Mouse (Mus musculus) intestine, embryonic 15.5 days (tissue): Measurements from ENCODE around the gene Pgbd5. TPM values are rescaled to one million over a fixed set of nuclear protein-coding genes. Genes with fewer than 3 reads are reported as not detected.

Source experiments
- ATAC-seq: fragments of 200-750 bp; cut with Nextera tagmentation; 2 replicates; pipeline ENCODE4 v1.8.0; 2017; ENCODE audit warnings: moderate TSS enrichment, moderate library complexity
- H3K27ac ChIP-seq: fragments of 300-500 bp; sonication (generic); 2 replicates; pipeline ENCODE4 v1.5.1; 2015; ENCODE audit warnings: mild to moderate bottlenecking, inconsistent platforms
- H3K27me3 ChIP-seq: fragments of 300-500 bp; sonication (generic); replicated peaks from 2 replicates; pipeline ENCODE4 v1.6.1; 2015; ENCODE audit warnings: inconsistent platforms
- H3K36me3 ChIP-seq: fragments of 300-500 bp; sonication (generic); 2 replicates; pipeline ENCODE4 v1.6.1; 2015; ENCODE audit warnings: inconsistent platforms
- H3K4me1 ChIP-seq: fragments of 300-500 bp; sonication (generic); replicated peaks from 2 replicates; pipeline ENCODE4 v1.6.1; 2015; ENCODE audit warnings: inconsistent platforms
- H3K4me2 ChIP-seq: fragments of 300-500 bp; sonication (generic); replicated peaks from 2 replicates; pipeline ENCODE4 v1.6.1; 2015; ENCODE audit warnings: mild to moderate bottlenecking, inconsistent platforms
- H3K4me3 ChIP-seq: fragments of 300-500 bp; sonication (generic); replicated peaks from 2 replicates; pipeline ENCODE4 v1.5.1; 2015; ENCODE audit warnings: inconsistent platforms
- H3K9ac ChIP-seq: fragments of 300-500 bp; sonication (generic); 2 replicates; pipeline ENCODE4 v1.6.1; 2015; ENCODE audit warnings: inconsistent platforms
- H3K9me3 ChIP-seq: fragments of 300-500 bp; sonication (generic); 2 replicates; pipeline ENCODE4 v1.6.1; 2016; ENCODE audit warnings: inconsistent platforms
- WGBS: fragments of 180-500 bp; shearing (Covaris S2); methylation state at CpG from one replicate; pipeline ENCODE4 v1.1.7; 2015; 5-methylcytosine and 5-hydroxymethylcytosine counted together
- polyA plus RNA-seq: library from polyadenylated mRNA; unstranded; fragments of >200 nt; fragmentation: Nextera tagmentation; extraction: Ambion mirVana; gene quantifications from 2 replicates; pipeline ENCODE4 v1.2.1, GENCODE M21; 2015

Pgbd5 gene
- 2.5 and 2.7 TPM in 2 replicates for polyA plus RNA-seq

- no peak within 1 kb of the TSS for H3K4me3 ChIP-seq
- H3K4me2 ChIP-seq: no peak within 1 kb of the TSS
- ATAC-seq: no peak
- no peaks in the 10 kb centered on the region for H3K36me3 ChIP-seq
- no peak within 1 kb of the TSS for H3K9ac ChIP-seq
- H3K9me3 ChIP-seq: no peaks in the 10 kb centered on the region
- no peak within 1 kb of the TSS for H3K27ac ChIP-seq
- WGBS: 83% methylated on average over 6 of the region's 6 CpGs
- no peaks in the 10 kb centered on the region for H3K4me1 ChIP-seq
- no peaks in the 10 kb centered on the region for H3K27me3 ChIP-seq
Measured at GRCm38 (mm10) chr8:124439558-124439957, at the start of gene Pgbd5. Pgbd5 (minus strand) TSS chr8:124439658.

DNA sequence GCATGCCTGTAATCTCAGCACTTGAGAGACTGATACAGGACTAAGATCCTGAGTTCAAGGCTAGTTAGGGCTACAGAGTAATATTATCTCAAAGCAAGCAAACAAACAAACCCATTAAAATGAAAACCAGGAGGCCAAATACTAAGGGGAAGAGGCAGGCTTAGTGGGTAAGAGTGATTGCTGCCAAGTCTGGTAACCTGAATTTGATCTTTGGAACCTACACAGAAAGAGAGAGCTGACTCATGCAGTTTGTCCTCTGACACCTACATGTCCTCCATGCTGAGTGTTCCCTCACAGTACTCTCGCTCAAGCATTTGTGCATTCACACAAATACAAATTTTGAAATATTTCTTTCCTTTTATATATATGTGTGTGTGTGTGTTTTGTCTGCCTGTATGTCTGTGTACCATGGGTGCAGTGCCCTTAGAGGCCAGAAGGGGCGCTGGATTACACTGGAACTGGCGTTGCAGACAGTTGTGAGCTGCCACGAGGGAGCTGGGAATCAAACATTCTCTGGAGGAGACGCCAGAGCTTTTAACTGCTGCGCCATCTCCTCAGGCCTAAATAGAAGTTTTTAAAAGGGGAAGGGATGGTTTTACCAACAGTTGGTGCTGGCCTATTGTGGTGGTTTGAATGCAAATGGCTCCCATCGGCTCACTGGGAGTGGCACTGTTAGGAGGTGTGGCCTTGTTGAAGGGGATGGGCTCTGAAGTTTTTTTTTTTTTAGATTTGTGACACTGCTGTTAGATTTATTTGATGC lies 44.1 kb upstream of the Pgbd5 start:
- WGBS: 69% methylated on average over 7 of the region's 7 CpGs
- Histone ChIP-seq H3K27me3 (no peaks in the 10 kb centered on the region), H3K4me2 (no peak overlapping the region), H3K9ac (no peak overlapping the region), H3K36me3 (no peaks in the 10 kb centered on the region), H3K4me3 (no peak overlapping the region), H3K9me3 (no peaks in the 10 kb centered on the region), H3K4me1 (no peaks in the 10 kb centered on the region), H3K27ac (no peak overlapping the region)
- ATAC-seq: no peak

- Histone ChIP-seq H3K4me1 (no peaks in the 10 kb centered on the region), H3K36me3 (no peaks in the 10 kb centered on the region), H3K27me3 (no peaks in the 10 kb centered on the region), H3K4me2 (no peak overlapping the region), H3K27ac (no peak overlapping the region), H3K9me3 (no peaks in the 10 kb centered on the region), H3K4me3 (no peak overlapping the region), H3K9ac (no peak overlapping the region)
- 91% methylated on average over 2 of the region's 2 CpGs for WGBS
- no peak for ATAC-seq
Measured at GRCm38 (mm10) chr8:124482790-124483189, 43.3 kb upstream of the Pgbd5 start.

DNA sequence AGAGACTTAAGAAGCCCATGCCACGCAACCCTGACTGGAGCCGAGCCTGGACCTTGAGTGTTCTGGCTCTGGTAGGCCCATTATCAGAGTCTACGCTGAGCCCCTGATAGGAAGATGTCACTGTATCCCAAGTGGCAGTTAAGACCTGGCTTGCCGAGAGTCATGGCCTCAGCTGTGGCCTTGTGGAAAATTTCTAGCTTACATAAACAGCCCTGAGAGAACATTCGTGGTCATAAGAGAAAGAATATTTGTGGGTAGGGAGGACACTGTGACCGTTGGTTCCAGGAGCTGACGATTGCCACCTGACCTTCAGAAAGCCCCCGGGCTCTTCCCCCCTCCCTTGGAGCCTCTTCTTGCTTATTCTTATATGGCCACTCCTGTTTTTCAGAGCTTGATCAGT lies 40.9 kb upstream of the Pgbd5 start:
- no peak for ATAC-seq
- 77% methylated on average over 8 of the region's 8 CpGs for WGBS
- no peaks in the 10 kb centered on the region for H3K27me3 ChIP-seq
- H3K4me3 ChIP-seq: no peak overlapping the region
- no peak overlapping the region for H3K9ac ChIP-seq
- no peaks in the 10 kb centered on the region for H3K9me3 ChIP-seq
- H3K36me3 ChIP-seq: no peaks in the 10 kb centered on the region
- no peaks in the 10 kb centered on the region for H3K4me1 ChIP-seq
- H3K27ac ChIP-seq: no peak overlapping the region
- H3K4me2 ChIP-seq: no peak overlapping the region

DNA sequence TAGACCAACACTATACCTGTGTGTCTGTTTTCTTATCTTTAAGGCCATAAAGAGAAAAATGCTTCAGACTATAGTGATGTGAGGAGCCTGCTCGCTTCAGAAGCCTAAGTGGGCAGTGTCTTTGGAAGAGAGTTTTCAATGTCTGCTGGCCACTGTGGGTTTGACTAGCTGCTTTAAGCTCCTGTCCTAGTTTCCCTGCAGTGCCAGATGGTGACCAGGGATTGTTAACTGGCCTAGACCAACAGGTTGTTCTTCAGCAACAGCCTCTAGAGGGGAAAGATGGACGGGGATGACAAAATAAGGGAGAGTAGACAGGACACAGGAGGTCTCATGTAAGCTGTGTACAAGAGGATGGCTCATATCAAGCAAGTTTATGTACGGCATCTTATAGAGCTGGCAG lies 39.8 kb upstream of the Pgbd5 start:
- H3K4me1 ChIP-seq: no peaks in the 10 kb centered on the region
- H3K4me2 ChIP-seq: no peak overlapping the region
- WGBS: 73% methylated on average over 3 of the region's 3 CpGs
- no peaks in the 10 kb centered on the region for H3K9me3 ChIP-seq
- H3K36me3 ChIP-seq: no peaks in the 10 kb centered on the region
- H3K4me3 ChIP-seq: no peak overlapping the region
- H3K27me3 ChIP-seq: no peaks in the 10 kb centered on the region
- no peak for ATAC-seq
- no peak overlapping the region for H3K27ac ChIP-seq
- no peak overlapping the region for H3K9ac ChIP-seq

DNA sequence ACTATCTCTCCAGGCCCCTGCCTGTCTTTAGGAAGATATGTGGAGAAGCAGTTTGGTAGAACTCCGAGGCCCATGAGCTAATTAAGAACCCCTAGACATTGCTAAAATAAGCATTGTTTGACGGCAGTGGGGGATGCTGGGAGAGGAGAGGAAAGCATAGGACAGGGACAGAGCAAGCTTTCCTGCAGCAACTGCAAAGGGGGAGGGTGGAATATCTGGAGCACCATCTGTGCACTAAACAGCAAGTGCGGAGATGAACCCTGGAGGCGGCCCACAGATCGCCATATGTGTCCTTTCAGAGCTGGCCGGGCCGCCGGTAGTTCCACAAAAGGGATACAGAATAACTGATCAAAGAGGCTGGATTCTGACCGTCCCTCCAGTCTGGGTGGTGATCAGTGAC lies 37.2 kb upstream of the Pgbd5 start:
- no peak overlapping the region for H3K4me3 ChIP-seq
- H3K9me3 ChIP-seq: no peaks in the 10 kb centered on the region
- no peak overlapping the region for H3K27ac ChIP-seq
- no peak overlapping the region for H3K4me2 ChIP-seq
- 53% methylated on average over 9 of the region's 9 CpGs for WGBS
- ATAC-seq: no peak
- no peaks in the 10 kb centered on the region for H3K27me3 ChIP-seq
- H3K36me3 ChIP-seq: no peaks in the 10 kb centered on the region
- H3K9ac ChIP-seq: no peak overlapping the region
- H3K4me1 ChIP-seq: no peaks in the 10 kb centered on the region

- no peak overlapping the region for H3K9ac ChIP-seq
- 76% methylated on average over 5 of the region's 5 CpGs for WGBS
- no peak overlapping the region for H3K4me2 ChIP-seq
- H3K9me3 ChIP-seq: no peaks in the 10 kb centered on the region
- no peak for ATAC-seq
- no peaks in the 10 kb centered on the region for H3K36me3 ChIP-seq
- H3K27me3 ChIP-seq: no peaks in the 10 kb centered on the region
- H3K4me3 ChIP-seq: no peak overlapping the region
- no peak overlapping the region for H3K27ac ChIP-seq
- H3K4me1 ChIP-seq: no peaks in the 10 kb centered on the region
Measured at GRCm38 (mm10) chr8:124475690-124476089, 36.2 kb upstream of the Pgbd5 start.

- H3K27ac ChIP-seq: no peak overlapping the region
- H3K4me3 ChIP-seq: no peak overlapping the region
- WGBS: 71% methylated on average over 2 of the region's 2 CpGs
- H3K4me2 ChIP-seq: no peak overlapping the region
- ATAC-seq: no peak
- H3K9ac ChIP-seq: no peak overlapping the region
- no peaks in the 10 kb centered on the region for H3K36me3 ChIP-seq
- H3K9me3 ChIP-seq: no peaks in the 10 kb centered on the region
- H3K27me3 ChIP-seq: no peaks in the 10 kb centered on the region; the same call in 1 of the 2 replicates
- H3K4me1 ChIP-seq: no peaks in the 10 kb centered on the region
Measured at GRCm38 (mm10) chr8:124464641-124465040, 25.2 kb upstream of the Pgbd5 start.

GRCm38 (mm10) chr8:124463111-124463510 lies 23.7 kb upstream of the Pgbd5 start:
- Histone ChIP-seq H3K4me1 (no peaks in the 10 kb centered on the region), H3K4me2 (no peak overlapping the region), H3K36me3 (no peaks in the 10 kb centered on the region), H3K4me3 (no peak overlapping the region), H3K9ac (no peak overlapping the region), H3K27me3 (no peaks in the 10 kb centered on the region; the same call in 1 of the 2 replicates), H3K9me3 (no peaks in the 10 kb centered on the region), H3K27ac (no peak overlapping the region)
- 25% methylated on average over 4 of the region's 4 CpGs for WGBS
- no peak for ATAC-seq

DNA sequence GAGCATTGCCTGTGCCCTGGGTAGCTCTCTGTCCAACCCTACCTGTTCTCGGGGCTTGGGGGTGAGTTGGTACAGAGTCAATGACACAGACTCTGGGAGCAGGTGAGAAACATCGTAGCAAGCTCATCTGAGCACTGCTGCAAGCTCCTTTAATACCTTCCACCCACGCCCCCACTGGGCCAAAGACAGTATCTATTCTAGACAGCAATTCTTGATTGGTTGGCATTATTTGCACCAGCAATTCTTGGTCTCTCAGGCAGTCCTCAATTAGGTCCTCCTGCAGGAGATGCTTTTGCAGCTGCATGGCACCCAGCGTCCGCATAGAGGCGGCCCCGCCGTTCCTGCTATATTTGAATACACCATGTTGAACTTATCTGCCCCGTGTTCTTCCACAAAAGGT lies 22.7 kb upstream of the Pgbd5 start:
- Histone ChIP-seq H3K36me3 (no peaks in the 10 kb centered on the region), H3K9ac (no peak overlapping the region), H3K4me3 (no peak overlapping the region), H3K27me3 (no peaks in the 10 kb centered on the region; the same call in 1 of the 2 replicates), H3K9me3 (no peaks in the 10 kb centered on the region), H3K27ac (no peak overlapping the region), H3K4me1 (no peaks in the 10 kb centered on the region), H3K4me2 (no peak overlapping the region)
- 82% methylated on average over 9 of the region's 9 CpGs for WGBS
- no peak for ATAC-seq

- no peaks in the 10 kb centered on the region; the same call in 1 of the 2 replicates for H3K27me3 ChIP-seq
- H3K4me3 ChIP-seq: no peak overlapping the region
- WGBS: 74% methylated on average over 10 of the region's 10 CpGs
- no peaks in the 10 kb centered on the region for H3K9me3 ChIP-seq
- no peak overlapping the region for H3K4me2 ChIP-seq
- H3K36me3 ChIP-seq: no peaks in the 10 kb centered on the region
- H3K4me1 ChIP-seq: no peaks in the 10 kb centered on the region
- no peak overlapping the region for H3K9ac ChIP-seq
- no peak for ATAC-seq
- H3K27ac ChIP-seq: no peak overlapping the region
Measured at GRCm38 (mm10) chr8:124461103-124461502, 21.6 kb upstream of the Pgbd5 start.

DNA sequence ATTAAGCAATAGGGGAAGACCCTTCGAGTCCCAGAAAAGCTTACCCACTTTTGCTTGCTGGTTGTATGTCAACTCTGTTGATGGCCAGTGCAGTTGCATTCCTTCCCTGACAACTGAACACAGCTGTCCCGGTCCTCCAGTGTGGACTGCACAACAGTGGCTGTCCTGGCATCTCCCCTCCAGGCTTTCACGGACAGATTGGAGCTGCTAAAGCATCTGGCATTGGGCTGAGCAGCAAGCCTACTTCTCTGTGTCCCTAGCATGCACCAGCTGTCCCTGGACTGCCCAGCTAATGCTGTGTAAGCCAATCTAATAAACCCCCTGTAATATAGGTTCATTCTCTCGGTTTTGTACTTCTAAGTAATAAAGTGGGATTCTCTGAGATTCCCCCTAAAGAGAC lies 21.2 kb upstream of the Pgbd5 start:
- no peak overlapping the region for H3K27ac ChIP-seq
- H3K4me1 ChIP-seq: no peaks in the 10 kb centered on the region
- H3K4me2 ChIP-seq: no peak overlapping the region
- H3K36me3 ChIP-seq: no peaks in the 10 kb centered on the region
- no peak overlapping the region for H3K9ac ChIP-seq
- H3K9me3 ChIP-seq: no peaks in the 10 kb centered on the region
- 64% methylated on average over 4 of the region's 4 CpGs for WGBS
- no peak overlapping the region for H3K4me3 ChIP-seq
- no peaks in the 10 kb centered on the region; the same call in 1 of the 2 replicates for H3K27me3 ChIP-seq
- ATAC-seq: no peak

DNA sequence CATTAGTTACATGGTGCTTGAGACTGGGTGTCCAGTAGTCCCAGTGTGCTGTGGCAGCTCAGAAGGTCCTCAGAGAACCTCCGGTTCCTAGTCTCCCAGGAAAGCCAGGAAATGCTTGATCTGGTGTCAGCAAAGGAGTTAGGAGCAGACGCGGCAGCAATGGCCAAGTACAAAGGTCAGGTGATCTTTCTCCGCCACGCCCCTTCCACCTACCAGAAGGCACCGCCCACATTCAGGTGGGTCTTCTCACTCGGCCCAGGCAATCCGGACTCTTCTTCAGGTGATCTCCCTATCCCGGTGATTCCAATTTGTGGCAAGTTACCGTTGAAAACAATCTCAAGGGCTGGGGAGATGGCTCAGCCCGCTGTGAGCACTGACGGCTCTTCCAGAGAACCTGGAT lies 20.2 kb upstream of the Pgbd5 start:
- Histone ChIP-seq H3K36me3 (no peaks in the 10 kb centered on the region), H3K9me3 (no peaks in the 10 kb centered on the region), H3K4me2 (peak overlapping the region; percentile 9; the same call in 1 of the 2 replicates), H3K27ac (no peak overlapping the region), H3K27me3 (no peaks in the 10 kb centered on the region; the same call in 1 of the 2 replicates), H3K9ac (no peak overlapping the region), H3K4me1 (no peaks in the 10 kb centered on the region), H3K4me3 (no peak overlapping the region)
- peak; percentile 65 for ATAC-seq
- 23% methylated on average over 12 of the region's 12 CpGs for WGBS
